Mouse (Mus musculus): ENCODE measurements around the gene Kmt2a. TPM values are rescaled to one million over a fixed set of nuclear protein-coding genes. Genes with fewer than 3 reads are reported as not detected.

The Kmt2a gene
- polyA plus RNA-seq, 1 experiment = 12.4 TPM

- no peak for TF ChIP-seq GATA1 (IDR thresholded peaks at IDR 0.05; ENCODE audit: low read length)
Measured at GRCm38 (mm10) chr9:44805536-44805935, 75.6 kb downstream of the Kmt2a start.

GRCm38 (mm10) chr9:44804678-44805077, 76.4 kb downstream of the Kmt2a start:
- TF ChIP-seq GATA1 (IDR thresholded peaks at IDR 0.05; ENCODE audit: low read length) = no peak

- no peak for TF ChIP-seq GATA1 (IDR thresholded peaks at IDR 0.05; ENCODE audit: low read length)
Measured at GRCm38 (mm10) chr9:44802808-44803450, 78.2 kb downstream of the Kmt2a start, which contains the start of gene Ttc36. Ttc36 (minus strand) TSS chr9:44803072.

DNA sequence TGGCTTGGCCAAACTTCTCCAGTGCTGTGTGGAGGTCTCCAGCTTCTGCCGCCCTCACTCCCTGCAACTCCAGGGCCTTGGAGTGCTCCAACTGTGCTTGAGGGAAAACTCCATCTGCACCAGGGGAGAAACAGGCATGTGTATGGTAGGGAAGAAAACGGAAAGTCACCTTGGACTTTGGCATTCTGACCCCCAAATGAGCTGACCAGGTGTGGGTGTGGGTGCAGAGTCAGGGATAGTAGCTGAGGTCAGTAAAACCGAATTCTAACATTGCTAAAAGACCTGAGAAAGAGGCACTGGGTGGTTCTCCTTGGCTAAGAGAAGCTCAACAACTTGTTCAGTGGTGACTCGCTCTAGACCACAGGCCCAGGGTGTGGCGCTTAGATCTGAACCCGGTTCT, 79.4 kb downstream of the Kmt2a start:
- no peak for TF ChIP-seq GATA1 (IDR thresholded peaks at IDR 0.05; ENCODE audit: low read length)

- no peak for TF ChIP-seq GATA1 (IDR thresholded peaks at IDR 0.05; ENCODE audit: low read length)
Measured at GRCm38 (mm10) chr9:44799958-44800324, 81.2 kb downstream of the Kmt2a start.

GRCm38 (mm10) chr9:44799102-44799957, 81.8 kb downstream of the Kmt2a start, which contains the start of gene Tmem25:
Tmem25 (minus strand) TSS chr9:44799307.
- no peak for TF ChIP-seq GATA1 (IDR thresholded peaks at IDR 0.05; ENCODE audit: low read length)

GRCm38 (mm10) chr9:44798298-44798697, 82.8 kb downstream of the Kmt2a start:
- TF ChIP-seq GATA1 (IDR thresholded peaks at IDR 0.05; ENCODE audit: low read length) = no peak

DNA sequence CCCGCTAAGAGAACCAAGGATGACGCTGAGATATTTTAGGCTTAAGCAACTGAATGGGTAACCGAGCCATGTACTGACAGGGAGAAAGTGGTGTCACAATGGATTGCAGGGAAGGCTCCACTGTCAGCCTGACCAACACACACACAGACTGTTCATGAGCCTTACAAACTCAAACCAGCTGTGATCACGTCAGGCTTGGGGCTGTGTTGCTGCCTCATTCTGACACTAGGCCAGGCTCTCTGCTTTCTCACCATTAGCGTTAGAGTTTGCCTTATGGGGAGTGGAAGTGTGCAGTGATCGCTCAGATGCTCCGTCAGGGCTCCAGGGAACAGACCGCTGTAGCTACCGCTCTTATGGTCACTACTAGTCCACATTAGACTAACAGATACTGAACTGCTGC, 88.3 kb downstream of the Kmt2a start:
- no peak for TF ChIP-seq GATA1 (IDR thresholded peaks at IDR 0.05; ENCODE audit: low read length)

DNA sequence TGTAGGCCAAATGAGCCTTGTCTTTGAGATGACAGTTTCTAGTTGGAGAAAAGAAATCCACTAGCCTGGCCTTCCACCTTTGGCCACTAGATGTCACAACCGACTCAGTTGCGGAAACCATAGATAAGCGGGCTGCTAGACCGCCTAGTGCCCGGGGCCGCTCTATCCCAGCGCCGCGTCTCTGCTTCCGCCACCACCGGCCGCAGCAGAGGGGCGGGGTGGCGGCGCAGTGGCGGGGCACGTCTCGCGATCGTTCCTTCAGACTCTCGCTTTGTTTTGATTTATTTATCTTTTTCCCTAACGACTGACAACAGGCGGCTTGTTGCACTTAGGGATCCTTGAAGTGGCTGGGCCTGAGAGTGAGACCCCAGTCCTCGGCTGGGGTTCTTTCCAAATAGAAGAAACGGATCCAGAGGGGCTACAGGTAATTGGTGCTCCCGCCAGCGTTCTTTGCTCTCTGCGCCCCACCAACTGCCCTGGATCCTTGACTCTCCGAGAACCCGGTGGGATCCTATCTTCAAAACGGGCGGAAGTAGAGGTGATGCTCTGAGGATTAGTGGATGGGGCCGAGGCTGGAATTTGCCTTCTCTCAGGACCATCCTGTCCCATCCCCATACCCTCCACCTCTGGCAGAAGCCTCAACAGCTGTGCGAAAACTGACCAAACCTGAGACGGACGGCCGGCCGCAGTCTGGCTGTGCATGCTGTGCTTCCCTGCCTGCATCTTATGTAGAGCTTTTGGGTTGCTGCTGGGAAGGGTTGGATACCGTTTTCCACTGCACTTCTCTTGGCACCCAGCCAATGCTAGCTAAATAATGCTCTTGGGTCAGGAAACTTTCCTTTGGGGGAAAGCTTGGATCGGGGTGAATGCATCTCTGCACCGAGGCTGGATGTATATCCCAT, 108.1 kb downstream of the Kmt2a start:
- no peak for TF ChIP-seq GATA1 (IDR thresholded peaks at IDR 0.05; ENCODE audit: low read length)

DNA sequence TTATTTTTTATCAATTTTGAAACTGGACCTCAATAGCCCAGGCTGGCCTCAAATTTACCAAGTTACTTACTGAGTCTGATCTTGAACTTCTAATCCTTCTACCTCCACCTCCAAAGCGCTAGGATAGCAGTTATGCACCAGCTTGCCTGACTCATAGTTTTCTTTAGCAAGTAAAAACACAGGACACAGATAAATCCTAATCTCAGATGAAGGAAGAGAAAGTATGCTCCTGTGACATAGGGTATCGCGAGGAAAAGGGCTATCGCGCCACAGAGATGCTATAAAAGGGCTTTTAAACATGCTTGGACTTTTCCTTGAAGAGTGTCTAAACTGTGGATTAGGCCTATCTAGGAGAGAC, 108.7 kb downstream of the Kmt2a start:
- no peak for TF ChIP-seq GATA1 (IDR thresholded peaks at IDR 0.05; ENCODE audit: low read length)

DNA sequence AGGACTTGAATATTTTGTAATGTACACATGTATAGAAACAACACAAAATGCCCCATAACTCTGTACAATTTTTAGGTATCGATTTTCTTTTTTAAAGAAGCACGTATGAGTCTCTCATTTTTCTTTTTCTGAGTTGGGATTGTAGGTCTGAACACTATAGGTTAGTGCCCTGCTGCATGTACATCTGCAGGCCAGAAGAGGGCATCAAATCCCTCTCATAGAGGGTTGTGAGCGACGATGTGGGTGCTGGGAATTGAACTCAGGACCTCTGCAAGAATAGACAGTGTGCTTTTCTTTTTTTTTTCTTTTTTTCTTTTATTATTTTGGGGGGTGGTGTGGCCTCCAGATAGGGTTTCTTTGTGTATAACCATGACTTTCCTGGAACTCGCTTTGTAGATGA, 109.7 kb downstream of the Kmt2a start:
- no peak for TF ChIP-seq GATA1 (IDR thresholded peaks at IDR 0.05; ENCODE audit: low read length)

- no peak for TF ChIP-seq GATA1 (IDR thresholded peaks at IDR 0.05; ENCODE audit: low read length)
Measured at GRCm38 (mm10) chr9:44767101-44768028, 113.7 kb downstream of the Kmt2a start, which contains the start of the genes Arcn1 and Ift46. Arcn1 (minus strand) TSS chr9:44767845. Ift46 (plus strand) TSS chr9:44767908.

DNA sequence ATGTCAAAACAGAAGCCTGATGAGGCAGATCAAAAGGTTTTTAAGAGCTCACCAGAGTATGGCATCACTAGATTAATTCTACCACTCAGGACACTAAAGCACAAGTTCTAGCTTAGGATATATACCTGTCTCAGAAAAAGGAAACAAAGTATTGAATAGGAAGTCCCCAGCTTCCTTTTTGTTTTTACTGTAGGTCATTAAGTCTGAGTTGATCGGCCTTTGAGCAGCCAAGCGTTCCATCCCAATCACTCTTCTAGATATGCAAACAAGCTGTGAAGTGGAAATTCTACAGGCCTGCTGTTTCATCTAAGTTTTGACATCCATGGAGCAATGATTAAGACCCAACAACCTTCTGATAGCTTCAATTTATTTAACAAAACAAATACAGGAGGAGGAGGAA, 120.2 kb downstream of the Kmt2a start:
- no peak for TF ChIP-seq GATA1 (IDR thresholded peaks at IDR 0.05; ENCODE audit: low read length)

Other genes starting within 250 kb of the Kmt2a start
- not detected in 2 replicates for gene Treh, start 208.1 kb downstream of the Kmt2a start, polyA plus RNA-seq (2012)
- gene Phldb1, start 146.1 kb downstream of the Kmt2a start, polyA plus RNA-seq (2012) = 9.0 and 9.3 TPM in 2 replicates
- 10.5 and 18.3 TPM in 2 replicates for gene Arcn1, start 113.5 kb downstream of the Kmt2a start, polyA plus RNA-seq (2012)
- gene Ift46, start 113.4 kb downstream of the Kmt2a start, polyA plus RNA-seq (2012) = 0.94 and 1.0 TPM in 2 replicates
- 0.17 TPM in 1 of 2 replicates, not detected in the other for gene Tmem25, start 82.0 kb downstream of the Kmt2a start, polyA plus RNA-seq (2012)
- gene Ttc36, start 78.2 kb downstream of the Kmt2a start, polyA plus RNA-seq (2012) = 0.45 and 0.76 TPM in 2 replicates
- 49.1 and 57.0 TPM in 2 replicates for gene Atp5l, start 39.4 kb upstream of the Kmt2a start, polyA plus RNA-seq (2012)
- gene Ube4a, start 84.3 kb upstream of the Kmt2a start, polyA plus RNA-seq (2012) = 1.8 and 2.0 TPM in 2 replicates
- gene Cd3g, start 99.1 kb upstream of the Kmt2a start, polyA plus RNA-seq (2012) = 0.05 and 0.15 TPM in 2 replicates
- gene Cd3d, start 100.5 kb upstream of the Kmt2a start, polyA plus RNA-seq (2012) = not detected in 2 replicates
- gene Cd3e, start 128.3 kb upstream of the Kmt2a start, polyA plus RNA-seq (2012) = not detected in 2 replicates
- gene Mpzl2, start 158.5 kb upstream of the Kmt2a start, polyA plus RNA-seq (2012) = not detected in 2 replicates
- gene Mpzl3, start 173.9 kb upstream of the Kmt2a start, polyA plus RNA-seq (2012) = 0.02 and 0.08 TPM in 2 replicates
- gene Jaml, start 197.9 kb upstream of the Kmt2a start, polyA plus RNA-seq (2012) = not detected in 2 replicates
- not detected in 2 replicates for gene Scn2b, start 236.5 kb upstream of the Kmt2a start, polyA plus RNA-seq (2012)